8 mouse cellular contexts compared by ENCODE assay signal in genomic region chr2:102038229-102038894, GRCm38 (mm10).
A peak's percentile ranks its signal among the peaks of the same experiment; 100 is the strongest.
DNase-seq lines count a peak whose midpoint lies in the region; ATAC-seq and TF ChIP-seq lines count a peak whose summit lies in the region.

No protein-coding gene starts in this region.

- no peak for TF ChIP-seq POLR2A in liver, adult 2 months (IDR thresholded peaks at IDR 0.05; ENCODE audit: extremely low read depth, insufficient read depth, low read length)

- no peak overlapping the region for H3K27ac ChIP-seq in liver, adult 2 months (replicated peaks; ENCODE audit: insufficient read depth, low read depth, low read length)
- no peak overlapping the region for H3K27ac ChIP-seq in liver, embryonic 12.5 days
- peak overlapping the region; percentile 66 for H3K27ac ChIP-seq in midbrain, embryonic 14.5 days (replicated peaks; ENCODE audit: low read depth, low read length)

- no peak for TF ChIP-seq CTCF in liver, adult 2 months (IDR thresholded peaks at IDR 0.05; ENCODE audit: low read depth, low read length)

- no peak overlapping the region for H3K9ac ChIP-seq in liver, adult 2 months (ENCODE audit: low read depth, low read length)
- H3K9ac ChIP-seq in liver, embryonic 12.5 days = no peak overlapping the region
- H3K9ac ChIP-seq in midbrain, embryonic 14.5 days (replicated peaks; ENCODE audit: low read length) = no peak overlapping the region

- no peaks in the 10 kb centered on the region for H3K36me3 ChIP-seq in liver, adult 2 months (ENCODE audit: control insufficient read depth, insufficient read depth, low read length)
- no peaks in the 10 kb centered on the region for H3K36me3 ChIP-seq in liver, embryonic 12.5 days
- H3K36me3 ChIP-seq in midbrain, embryonic 14.5 days (ENCODE audit: control insufficient read depth, insufficient read depth, low read length) = no peaks in the 10 kb centered on the region

- no peaks in the 10 kb centered on the region for H3K4me1 ChIP-seq in liver, adult 2 months (ENCODE audit: control insufficient read depth, insufficient read depth, low read length)
- peaks cover 49% of the 10 kb centered on the region for H3K4me1 ChIP-seq in liver, embryonic 12.5 days
- H3K4me1 ChIP-seq in midbrain, embryonic 14.5 days (ENCODE audit: control insufficient read depth, insufficient read depth, low read length) = peaks cover 49% of the 10 kb centered on the region

- H3K27me3 ChIP-seq in liver, adult 2 months (ENCODE audit: control insufficient read depth, insufficient read depth, low read length) = no peaks in the 10 kb centered on the region
- no peaks in the 10 kb centered on the region for H3K27me3 ChIP-seq in liver, embryonic 12.5 days (replicated peaks)
- no peaks in the 10 kb centered on the region for H3K27me3 ChIP-seq in midbrain, embryonic 14.5 days (ENCODE audit: control insufficient read depth, insufficient read depth, low read length)

- 42% methylated on average over 10 of the region's 10 CpGs for WGBS in liver, adult 2 months
- 50% methylated on average over 10 of the region's 10 CpGs for WGBS in liver, embryonic 12.5 days (ENCODE audit: insufficient replicate concordance)
- WGBS in midbrain, embryonic 14.5 days = 20% methylated on average over 10 of the region's 10 CpGs

- H3K9me3 ChIP-seq in liver, embryonic 12.5 days (replicated peaks) = no peaks in the 10 kb centered on the region
- no peaks in the 10 kb centered on the region for H3K9me3 ChIP-seq in midbrain, embryonic 14.5 days (ENCODE audit: control insufficient read depth, low read length)

- no peak overlapping the region for H3K4me3 ChIP-seq in liver, adult 2 months (ENCODE audit: insufficient read depth, low read depth, low read length)
- H3K4me3 ChIP-seq in liver, embryonic 12.5 days = no peak overlapping the region
- no peak overlapping the region for H3K4me3 ChIP-seq in midbrain, embryonic 14.5 days (replicated peaks; ENCODE audit: low read depth, low read length)

- H3K4me2 ChIP-seq in liver, embryonic 12.5 days = no peak overlapping the region
- H3K4me2 ChIP-seq in midbrain, embryonic 14.5 days (ENCODE audit: low read length) = no peak overlapping the region

- ATAC-seq in liver, embryonic 12.5 days = no peak
- ATAC-seq in midbrain, embryonic 14.5 days (ENCODE audit: low FRiP score, low TSS enrichment) = peak; percentile 59; the same call in 1 of the 2 replicates
- ATAC-seq in inflammation-experienced regulatory T-cells, adult 6 months = no peak

- peak; percentile 58 for DNase-seq in liver, adult 2 months (ENCODE audit: extremely low read depth, low read depth, low spot score)
- DNase-seq in cerebellum, adult 11 months = peak; percentile 84
- DNase-seq in gastrocnemius, adult 18-20 months (ENCODE audit: low spot score) = peak; percentile 46
- DNase-seq in layer of hippocampus, adult 18-20 months (ENCODE audit: low spot score in 2 of 2) = peak; percentile 74 to 85
- DNase-seq in midbrain, embryonic 14.5 days = peak; percentile 72
- DNase-seq in spleen, postnatal 36 days (ENCODE audit: low spot score in 2 of 2) = no peak

- no peaks in the 10 kb centered on the region for H3K79me2 ChIP-seq in liver, adult 2 months (ENCODE audit: control insufficient read depth, insufficient read depth, low read length)

Comparison
In these comparisons a context has a peak if more than half of its experiments do, and no peak if none do; other contexts are left out.
1. DNase-seq: peak in liver, adult 2 months (single experiment), cerebellum, adult 11 months (single experiment), gastrocnemius, adult 18-20 months (single experiment), layer of hippocampus, adult 18-20 months (2 of 2) and midbrain, embryonic 14.5 days (single experiment); none in spleen, postnatal 36 days (0 of 2).